Mouse (Mus musculus) layer of hippocampus, adult 8-10 months (tissue): ENCODE measurements around the gene Gm21293. TPM values are rescaled to one million over a fixed set of nuclear protein-coding genes. Genes with fewer than 3 reads are reported as not detected.
"Not testable (repeated sequence)": the region's sequence is repeated elsewhere in the genome, so short reads cannot be mapped to it uniquely, and the experiment has no call there.

Experiments
- DNase-seq, 2 experiments: peaks; one replicate each; pipeline ENCODE4 v3.0.0; 2022; ENCODE audit warnings: low spot score in 2 of 2
- total RNA-seq, 4 experiments: library from RNA; stranded (reverse); gene quantifications; 2 replicates each; pipeline ENCODE4 v1.2.4; 2022

Gm21293 gene
- not detected for total RNA-seq

GRCm38 (mm10) chr10:104142687-104143086 is at the start of gene Gm21293:
Gm21293 (plus strand) TSS chr10:104142987.
- not testable (repeated sequence) for DNase-seq

GRCm38 (mm10) chr10:104110044-104110443 is 32.7 kb upstream of the Gm21293 start:
- DNase-seq: no peak

- no peak for DNase-seq
Measured at GRCm38 (mm10) chr10:104118312-104118711, 24.5 kb upstream of the Gm21293 start.

GRCm38 (mm10) chr10:104151197-104151596 is 8.4 kb downstream of the Gm21293 start, which contains the start of gene Gm6763:
Gm6763 (plus strand) TSS chr10:104151497.
- not testable (repeated sequence) for DNase-seq

GRCm38 (mm10) chr10:104159706-104160105 is 16.9 kb downstream of the Gm21293 start, which contains the start of gene Gm8764:
Gm8764 (plus strand) TSS chr10:104160006.
- not testable (repeated sequence) for DNase-seq

GRCm38 (mm10) chr10:104168215-104168614 is 25.4 kb downstream of the Gm21293 start, which contains the start of gene Gm21304:
Gm21304 (plus strand) TSS chr10:104168515.
- not testable (repeated sequence) for DNase-seq

GRCm38 (mm10) chr10:104176724-104177123 is 33.9 kb downstream of the Gm21293 start, which contains the start of gene Gm21312:
Gm21312 (plus strand) TSS chr10:104177024.
- not testable (repeated sequence) for DNase-seq

GRCm38 (mm10) chr10:104185233-104185632 is 42.4 kb downstream of the Gm21293 start, which contains the start of gene Gm20765:
Gm20765 (plus strand) TSS chr10:104185533.
- not testable (repeated sequence) for DNase-seq

- not testable (repeated sequence) for DNase-seq
Measured at GRCm38 (mm10) chr10:104193742-104194141, 51.0 kb downstream of the Gm21293 start, which contains the start of gene Gm4340. Gm4340 (plus strand) TSS chr10:104194042.

Other genes starting within 250 kb of the Gm21293 start
- gene Gm6763, start 8.5 kb downstream of the Gm21293 start, total RNA-seq: not detected
- not detected for gene Gm8764, start 17.0 kb downstream of the Gm21293 start, total RNA-seq
- not detected for gene Gm21304, start 25.5 kb downstream of the Gm21293 start, total RNA-seq
- gene Gm21312, start 34.0 kb downstream of the Gm21293 start, total RNA-seq: not detected
- gene Gm20765, start 42.5 kb downstream of the Gm21293 start, total RNA-seq: not detected
- gene Gm4340, start 51.1 kb downstream of the Gm21293 start, total RNA-seq: not detected